Mouse (Mus musculus) liver, embryonic 14.5 days (tissue): ENCODE measurements around the gene Spindoc. TPM values are rescaled to one million over a fixed set of nuclear protein-coding genes. Genes with fewer than 3 reads are reported as not detected.
"Not testable (repeated sequence)": the region's sequence is repeated elsewhere in the genome, so short reads cannot be mapped to it uniquely, and the experiment has no call there.

Experiments
- ATAC-seq: fragments of 200-750 bp; cut with Nextera tagmentation; 2 replicates; pipeline ENCODE4 v1.8.0; 2017; ENCODE audit warnings: moderate number of reproducible peaks, mild to moderate bottlenecking, moderate library complexity; ENCODE audit not compliant: insufficient read depth
- DNase-seq, 3 experiments: peaks; one replicate each; pipeline ENCODE4 v3.0.0-alpha.2; 2012 to 2013; ENCODE audit warnings: low read depth in 3 of 3, low spot score in 3 of 3
- H3K27ac ChIP-seq: fragments of 300-500 bp; sonication (generic); 2 replicates; pipeline ENCODE4 v1.5.1; 2014; ENCODE audit warnings: moderate library complexity, mild to moderate bottlenecking, control low read depth, inconsistent platforms
- H3K27me3 ChIP-seq: fragments of 300-500 bp; sonication (generic); 2 replicates; pipeline ENCODE4 v1.6.1; 2014; ENCODE audit warnings: mild to moderate bottlenecking, low read length, moderate library complexity; ENCODE audit not compliant: control insufficient read depth, insufficient read depth
- H3K36me3 ChIP-seq: fragments of 300-500 bp; sonication (generic); replicated peaks from 2 replicates; pipeline ENCODE4 v1.6.1; 2014; ENCODE audit warnings: low read depth; ENCODE audit not compliant: control insufficient read depth, insufficient read depth
- H3K4me1 ChIP-seq, 2 experiments: fragments of 200-500 bp in 1 of 2; fragments of 300-500 bp in 1 of 2; sonication (generic) in 1 of 2; replicated peaks; 2 replicates each; pipeline ENCODE4 v1.6.1; 2012 to 2014; ENCODE audit warnings: antibody characterized with exemption in 1 of 2, inconsistent platforms in 1 of 2, low read length in 1 of 2; ENCODE audit not compliant: control insufficient read depth in 2 of 2, insufficient read depth in 2 of 2
- H3K4me2 ChIP-seq: fragments of 300-500 bp; sonication (generic); 2 replicates; pipeline ENCODE4 v1.6.1; 2014; ENCODE audit warnings: low read depth, mild to moderate bottlenecking, control low read depth, moderate library complexity
- H3K4me3 ChIP-seq, 2 experiments: fragments of 200-500 bp in 1 of 2; fragments of 300-500 bp in 1 of 2; sonication (generic) in 1 of 2; 2 replicates each; pipeline ENCODE4 v1.5.1; 2012 to 2014; ENCODE audit warnings: low read depth in 2 of 2, low read length in 2 of 2, mild to moderate bottlenecking in 2 of 2, control low read depth in 1 of 2, inconsistent platforms in 1 of 2, moderate library complexity in 1 of 2; ENCODE audit not compliant: insufficient read depth in 1 of 2
- H3K9ac ChIP-seq: fragments of 300-500 bp; sonication (generic); replicated peaks from 2 replicates; pipeline ENCODE4 v1.6.1; 2014; ENCODE audit warnings: mild to moderate bottlenecking, control low read depth, moderate library complexity
- H3K9me3 ChIP-seq: fragments of 300-500 bp; sonication (generic); 2 replicates; pipeline ENCODE4 v1.6.1; 2016; ENCODE audit warnings: low read length, mixed read lengths; ENCODE audit not compliant: control insufficient read depth
- CTCF ChIP-seq: IDR thresholded peaks from 2 replicates; pipeline ENCODE4 v1.5.1; 2016; ENCODE audit warnings: antibody characterized with exemption, low read depth, control low read depth
- EP300 ChIP-seq: IDR thresholded peaks from 2 replicates; pipeline ENCODE4 v1.6.1; 2016; ENCODE audit warnings: antibody characterized with exemption, low read depth
- WGBS: fragments of 180-500 bp; shearing (Covaris S2); extraction: QIAGEN DNeasy Blood & Tissue Kit; methylation state at CpG from one replicate; pipeline ENCODE4 v1.1.7; 2014; ENCODE audit not compliant: insufficient replicate concordance; 5-methylcytosine and 5-hydroxymethylcytosine counted together
- polyA plus RNA-seq, 2 experiments: library from polyadenylated mRNA; depleted of rRNA in 1 of 2; stranded (reverse) in 1 of 2; unstranded in 1 of 2; fragments of >200 nt; fragmentation: Nextera tagmentation in 1 of 2; extraction: Ambion mirVana in 1 of 2; gene quantifications; 2 replicates each; pipeline versions ENCODE4 v1.2.1 to v1.2.3; 2012 to 2014

Spindoc gene
- polyA plus RNA-seq, 2 experiments, result 2.2 to 2.5 TPM

GRCm38 (mm10) chr19:7382248-7382902, 419 bp downstream of the Spindoc start:
- H3K36me3 ChIP-seq, result no peaks in the 10 kb centered on the region
- peak overlapping the region; percentile 73 for H3K9ac ChIP-seq
- peak in 1 of 3 experiments; percentile 19 for DNase-seq
- H3K4me2 ChIP-seq, result peak overlapping the region; percentile 94
- TF ChIP-seq EP300 (no peak), CTCF (no peak)
- H3K27ac ChIP-seq, result no peak overlapping the region
- H3K9me3 ChIP-seq, result no peaks in the 10 kb centered on the region
- peaks cover 4 to 13% of the 10 kb centered on the region in 2 experiments; a peak in 3 of 4 replicates for H3K4me1 ChIP-seq
- WGBS, result under 1% methylated on average over 60 of the region's 60 CpGs
- H3K27me3 ChIP-seq, result no peaks in the 10 kb centered on the region
- peak; percentile 76; the same call in 1 of the 2 replicates for ATAC-seq
- peak overlapping the region; percentile 76 to 79 for H3K4me3 ChIP-seq

- Histone ChIP-seq H3K27ac (no peak overlapping the region), H3K4me2 (peak overlapping the region; percentile 94), H3K4me3 (peak overlapping the region; percentile 76 to 79), H3K27me3 (no peaks in the 10 kb centered on the region), H3K36me3 (no peaks in the 10 kb centered on the region), H3K9me3 (no peaks in the 10 kb centered on the region), H3K9ac (peak overlapping the region; percentile 73), H3K4me1 (peaks cover 4 to 13% of the 10 kb centered on the region in 2 experiments; a peak in 3 of 4 replicates)
- ATAC-seq (no peak), DNase-seq (no peak)
- no peak for TF ChIP-seq EP300
- TF ChIP-seq CTCF, result no peak
- 15% methylated on average over 8 of the region's 8 CpGs for WGBS
Observed at GRCm38 (mm10) chr19:7381906-7382247, 917 bp downstream of the Spindoc start.

GRCm38 (mm10) chr19:7377639-7378038, 5.2 kb downstream of the Spindoc start:
- ATAC-seq (no peak), DNase-seq (no peak)
- Histone ChIP-seq H3K9me3 (no peaks in the 10 kb centered on the region), H3K4me1 (peaks cover 0 to 7% of the 10 kb centered on the region in 2 experiments; a peak in 3 of 4 replicates), H3K27ac (no peak overlapping the region), H3K27me3 (no peaks in the 10 kb centered on the region), H3K4me2 (no peak overlapping the region), H3K9ac (no peak overlapping the region), H3K4me3 (no peak overlapping the region), H3K36me3 (no peaks in the 10 kb centered on the region)
- 31% methylated on average over 2 of the region's 2 CpGs for WGBS
- TF ChIP-seq EP300, result no peak
- TF ChIP-seq CTCF, result no peak

GRCm38 (mm10) chr19:7374491-7374890, 8.3 kb downstream of the Spindoc start:
- no peak overlapping the region for H3K9ac ChIP-seq
- H3K4me3 ChIP-seq, result no peak overlapping the region
- no peak for ATAC-seq
- TF ChIP-seq CTCF (no peak), EP300 (no peak)
- no peaks in the 10 kb centered on the region; the same call in 1 of the 2 replicates for H3K36me3 ChIP-seq
- peaks cover 0 to 3% of the 10 kb centered on the region in 2 experiments; a peak in 1 of 4 replicates for H3K4me1 ChIP-seq
- H3K9me3 ChIP-seq, result no peaks in the 10 kb centered on the region
- H3K27ac ChIP-seq, result no peak overlapping the region
- H3K4me2 ChIP-seq, result no peak overlapping the region
- DNase-seq, result no peak
- H3K27me3 ChIP-seq, result no peaks in the 10 kb centered on the region
- WGBS, result 84% methylated on average over 8 of the region's 8 CpGs

GRCm38 (mm10) chr19:7369469-7369868, 13.3 kb downstream of the Spindoc start:
- not testable (repeated sequence) for H3K36me3 ChIP-seq, H3K27ac ChIP-seq, ATAC-seq, H3K27me3 ChIP-seq, H3K4me2 ChIP-seq, H3K9me3 ChIP-seq, H3K9ac ChIP-seq, H3K4me3 ChIP-seq, DNase-seq, H3K4me1 ChIP-seq
- 62% methylated on average over 4 of the region's 4 CpGs for WGBS
